Mouse (Mus musculus): ENCODE results near the gene Gmnn. TPM values are rescaled to one million over a fixed set of nuclear protein-coding genes. Genes with fewer than 3 reads are reported as not detected.

Gmnn gene
- polyA plus RNA-seq, 1 experiment from 2014 or later: 16.5 TPM

Other genes starting within 250 kb of the Gmnn start
- gene Ripor2, start 179.7 kb downstream of the Gmnn start, polyA plus RNA-seq (2015; fragmentation: Nextera tagmentation; extraction: Ambion mirVana): 21.3 and 24.0 TPM in 2 replicates
- gene Armh2, start 20.7 kb downstream of the Gmnn start, polyA plus RNA-seq (2015; fragmentation: Nextera tagmentation; extraction: Ambion mirVana): not detected in 2 replicates
- gene BC005537, start 39.7 kb upstream of the Gmnn start, polyA plus RNA-seq (2015; fragmentation: Nextera tagmentation; extraction: Ambion mirVana): 16.0 and 20.0 TPM in 2 replicates
- 56.1 and 63.4 TPM in 2 replicates for gene Acot13, start 69.6 kb upstream of the Gmnn start, polyA plus RNA-seq (2015; fragmentation: Nextera tagmentation; extraction: Ambion mirVana)
- 30.7 and 35.8 TPM in 2 replicates for gene Tdp2, start 69.8 kb upstream of the Gmnn start, polyA plus RNA-seq (2015; fragmentation: Nextera tagmentation; extraction: Ambion mirVana)
- gene D130043K22Rik, start 83.2 kb upstream of the Gmnn start, polyA plus RNA-seq (2015; fragmentation: Nextera tagmentation; extraction: Ambion mirVana): 6.4 and 7.7 TPM in 2 replicates
- 13.8 and 16.3 TPM in 2 replicates for gene Aldh5a1, start 175.7 kb upstream of the Gmnn start, polyA plus RNA-seq (2015; fragmentation: Nextera tagmentation; extraction: Ambion mirVana)
- gene Gpld1, start 181.2 kb upstream of the Gmnn start, polyA plus RNA-seq (2015; fragmentation: Nextera tagmentation; extraction: Ambion mirVana): 2.2 and 3.1 TPM in 2 replicates

Data from neural tube, embryonic 15.5 days (tissue).